Mouse (Mus musculus) E14TG2a.4 (cell line): ENCODE measurements around the gene Atg7.
A peak's percentile ranks its signal among the peaks of the same experiment; 100 is the strongest.

Source experiments
- H3K27me3 ChIP-seq: 2 replicates; pipeline ENCODE4 v1.6.1; 2014; ENCODE audit warnings: low read length, control low read depth; ENCODE audit not compliant: insufficient read depth
- H3K36me3 ChIP-seq: 2 replicates; pipeline ENCODE4 v1.6.1; 2014; ENCODE audit warnings: low read length, control low read depth; ENCODE audit not compliant: insufficient read depth
- H3K4me1 ChIP-seq: replicated peaks from 2 replicates; pipeline ENCODE4 v1.6.1; 2014; ENCODE audit warnings: low read depth, low read length, control low read depth
- H3K4me3 ChIP-seq: replicated peaks from 2 replicates; pipeline ENCODE4 v1.5.1; 2014; ENCODE audit warnings: mild to moderate bottlenecking, low read length
- H3K9me3 ChIP-seq: 2 replicates; pipeline ENCODE4 v1.6.1; 2014; ENCODE audit warnings: low read length, control low read depth
- CTCF ChIP-seq: conservative IDR thresholded peaks from 2 replicates; pipeline ENCODE4 v1.5.1; 2014; ENCODE audit warnings: low read length
- NANOG ChIP-seq: IDR thresholded peaks from 2 replicates; pipeline ENCODE4 v1.6.1; 2014; ENCODE audit warnings: borderline replicate concordance, low read length, mixed read lengths
- POU5F1 ChIP-seq: IDR thresholded peaks from 2 replicates; pipeline ENCODE4 v1.6.1; 2014; ENCODE audit warnings: low read length, borderline replicate concordance

Gene Atg7

DNA sequence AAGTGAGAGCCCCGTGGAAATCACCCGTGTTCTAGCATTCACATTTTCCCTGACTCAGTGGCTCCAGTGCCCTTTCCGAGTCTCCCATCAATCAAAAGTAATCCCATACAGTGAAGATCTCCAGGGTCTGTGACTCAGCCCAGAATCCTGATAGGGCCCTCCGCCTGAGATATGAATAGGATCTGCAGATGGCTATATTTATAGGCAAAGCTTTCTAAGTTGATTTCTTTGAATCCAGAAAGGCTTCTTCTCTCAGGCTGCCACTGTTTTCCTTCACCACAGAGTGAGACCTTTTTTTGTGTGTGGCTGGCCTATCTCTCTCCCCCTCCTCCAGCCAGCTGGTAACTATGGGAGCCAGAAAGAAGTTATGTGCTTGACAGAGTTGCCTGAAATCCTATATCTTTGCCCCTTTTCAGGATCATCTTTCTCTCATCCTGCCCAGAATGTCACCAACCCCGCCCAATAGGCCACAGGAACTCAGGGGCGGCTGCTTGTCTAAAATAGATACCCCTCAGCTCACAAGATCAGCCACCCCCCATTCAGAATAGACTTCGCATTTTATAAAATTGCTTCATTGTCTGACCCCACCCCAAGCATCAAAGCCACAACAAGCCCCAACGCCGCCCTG lies 190.3 kb downstream of the Atg7 start:
- H3K36me3 ChIP-seq, result no peaks in the 10 kb centered on the region
- H3K9me3 ChIP-seq, result no peaks in the 10 kb centered on the region
- H3K27me3 ChIP-seq, result no peaks in the 10 kb centered on the region
- no peak overlapping the region for H3K4me3 ChIP-seq
- TF ChIP-seq NANOG (no peak), CTCF (no peak), POU5F1 (no peak)
- peaks cover 7% of the 10 kb centered on the region; the same call in 1 of the 2 replicates for H3K4me1 ChIP-seq

DNA sequence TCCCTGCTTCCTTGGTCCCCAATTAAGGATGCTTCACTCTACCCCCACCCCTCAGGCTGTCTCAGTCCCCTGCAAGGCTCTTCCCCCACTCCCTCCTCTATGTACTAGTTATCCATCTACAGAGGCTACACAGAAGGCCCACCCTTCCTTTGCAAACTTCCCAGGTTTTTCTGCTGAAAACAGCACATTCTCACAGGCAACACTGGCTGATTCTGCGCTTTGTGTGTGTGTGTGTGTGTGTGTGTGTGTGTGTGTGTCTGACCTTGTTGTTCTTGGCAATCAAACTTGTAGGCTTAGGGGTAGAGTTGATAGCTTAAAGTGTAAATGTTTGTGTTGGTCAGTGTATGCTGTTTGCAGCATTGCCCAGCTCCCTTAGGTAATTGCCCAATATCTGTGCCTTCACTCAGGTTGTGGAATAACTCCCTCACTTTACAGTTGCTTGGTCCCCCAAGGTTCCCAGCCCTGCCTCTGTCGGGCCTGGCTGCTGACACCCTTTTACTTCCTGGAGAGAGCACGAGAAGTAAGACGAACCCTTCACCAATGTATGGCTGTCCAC lies 191.0 kb downstream of the Atg7 start:
- Histone ChIP-seq H3K36me3 (no peaks in the 10 kb centered on the region), H3K27me3 (no peaks in the 10 kb centered on the region), H3K9me3 (peaks cover 5% of the 10 kb centered on the region; the same call in 1 of the 2 replicates), H3K4me3 (no peak overlapping the region), H3K4me1 (peaks cover 7% of the 10 kb centered on the region; the same call in 1 of the 2 replicates)
- TF ChIP-seq CTCF (no peak), POU5F1 (no peak), NANOG (no peak)

DNA sequence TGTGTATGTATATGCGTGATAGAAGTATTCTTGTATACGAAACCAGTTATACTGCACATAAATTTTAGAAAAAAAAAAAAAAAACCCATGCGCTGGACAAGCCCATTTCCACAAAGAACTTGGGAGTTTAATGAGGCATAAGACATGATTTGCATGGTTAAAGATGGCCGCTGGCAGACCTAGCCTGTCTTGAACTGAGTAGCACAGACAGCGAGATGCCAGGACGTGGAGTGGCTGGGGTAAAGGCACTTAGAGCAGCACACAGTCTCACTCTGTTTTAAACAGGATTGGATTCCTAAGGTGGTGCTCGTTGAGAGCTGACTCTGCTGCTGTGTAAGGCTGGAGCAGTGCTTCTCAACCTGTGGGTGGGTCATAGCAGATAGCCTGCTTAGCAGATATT lies 192.4 kb downstream of the Atg7 start:
- H3K4me1 ChIP-seq, result peaks cover 21% of the 10 kb centered on the region
- H3K9me3 ChIP-seq, result peaks cover 5% of the 10 kb centered on the region; the same call in 1 of the 2 replicates
- no peak overlapping the region for H3K4me3 ChIP-seq
- no peaks in the 10 kb centered on the region for H3K27me3 ChIP-seq
- TF ChIP-seq NANOG (no peak), CTCF (no peak), POU5F1 (no peak)
- no peaks in the 10 kb centered on the region for H3K36me3 ChIP-seq

DNA sequence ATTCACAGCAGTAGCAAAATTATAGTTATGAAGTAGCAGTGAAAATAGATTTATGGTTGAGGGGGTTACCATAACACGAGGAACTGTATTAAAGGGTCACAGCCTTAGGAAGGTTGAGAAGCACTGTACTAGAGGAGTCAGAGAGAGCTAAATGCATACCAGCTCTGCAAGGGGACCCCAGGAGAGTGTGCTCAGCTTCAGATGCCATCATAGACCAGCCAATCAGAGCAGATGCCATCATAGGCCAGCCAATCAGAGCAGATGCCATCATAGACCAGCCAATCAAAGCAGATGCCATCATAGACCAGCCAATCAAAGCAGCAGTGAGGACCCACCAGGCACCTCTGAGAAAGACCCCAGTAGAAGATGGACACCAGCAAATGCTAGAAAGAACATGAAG lies 192.9 kb downstream of the Atg7 start:
- Histone ChIP-seq H3K27me3 (no peaks in the 10 kb centered on the region), H3K36me3 (no peaks in the 10 kb centered on the region), H3K4me1 (peaks cover 25% of the 10 kb centered on the region), H3K9me3 (peaks cover 5% of the 10 kb centered on the region; the same call in 1 of the 2 replicates), H3K4me3 (no peak overlapping the region)
- TF ChIP-seq NANOG (no peak), CTCF (no peak), POU5F1 (no peak)

DNA sequence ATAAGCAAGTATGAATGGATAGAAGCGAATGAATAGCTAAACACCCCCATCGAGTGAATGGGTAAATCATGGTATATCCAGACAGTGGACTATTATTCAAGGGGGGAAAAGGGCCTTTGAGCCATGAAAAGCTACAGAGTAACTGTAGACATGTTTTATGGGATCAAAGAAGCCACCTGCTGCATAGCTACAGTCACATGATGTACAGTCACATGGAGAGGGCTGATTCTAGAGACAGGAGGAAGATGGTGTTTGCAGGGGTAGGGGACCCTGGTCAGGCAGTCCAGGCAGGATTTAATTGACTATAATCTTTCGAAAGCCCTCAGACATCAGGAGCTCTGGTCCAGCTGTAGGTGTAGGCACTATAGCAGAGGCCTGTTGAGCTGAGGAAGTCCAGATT lies 193.5 kb downstream of the Atg7 start:
- H3K4me1 ChIP-seq, result peaks cover 31% of the 10 kb centered on the region
- no peaks in the 10 kb centered on the region for H3K36me3 ChIP-seq
- no peak overlapping the region for H3K4me3 ChIP-seq
- no peaks in the 10 kb centered on the region for H3K27me3 ChIP-seq
- H3K9me3 ChIP-seq, result peaks cover 5% of the 10 kb centered on the region; the same call in 1 of the 2 replicates
- TF ChIP-seq NANOG, result no peak
- no peak for TF ChIP-seq CTCF
- no peak for TF ChIP-seq POU5F1

DNA sequence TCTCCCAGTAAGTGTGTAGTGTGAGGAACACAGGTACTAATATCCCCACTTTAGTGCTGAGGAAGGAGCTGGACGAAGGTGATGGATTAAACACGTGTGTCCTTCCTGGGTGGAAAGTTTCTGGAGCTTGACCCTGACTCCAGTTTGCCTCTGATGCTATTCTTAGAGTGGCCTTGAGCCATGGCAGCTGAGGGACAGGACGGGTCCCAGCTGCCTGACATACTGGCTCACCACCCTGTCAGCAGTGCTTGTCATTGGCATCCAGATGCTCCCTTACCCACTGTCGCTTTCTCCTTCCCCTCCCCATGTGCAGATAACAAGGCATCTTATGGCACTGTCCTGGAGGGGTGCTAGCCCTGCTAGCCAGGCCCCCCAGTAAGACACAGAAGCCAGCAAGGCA lies 196.0 kb downstream of the Atg7 start:
- Histone ChIP-seq H3K36me3 (no peaks in the 10 kb centered on the region), H3K4me3 (no peak overlapping the region), H3K27me3 (no peaks in the 10 kb centered on the region), H3K9me3 (peaks cover 5% of the 10 kb centered on the region; the same call in 1 of the 2 replicates), H3K4me1 (peaks cover 37% of the 10 kb centered on the region)
- TF ChIP-seq NANOG (no peak), POU5F1 (no peak), CTCF (no peak)

DNA sequence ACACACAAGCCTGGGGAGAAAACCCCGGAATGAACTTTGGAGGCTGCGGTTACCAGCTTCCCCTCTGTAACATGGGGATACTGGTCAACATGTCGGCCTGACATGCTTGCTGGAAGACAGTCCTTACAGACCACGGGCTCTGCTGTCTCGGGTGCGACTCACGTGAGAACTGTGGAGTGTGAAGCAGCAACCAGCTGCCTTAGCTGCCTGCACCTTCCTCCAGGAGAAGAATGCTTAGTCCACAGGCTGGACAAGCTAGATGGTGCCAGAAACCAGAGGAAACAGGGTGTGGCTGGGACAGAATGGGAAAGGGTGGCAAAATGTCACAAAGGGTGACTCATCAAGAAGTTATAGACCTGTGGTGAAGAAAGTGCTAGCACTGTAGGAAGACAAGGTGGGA lies 197.1 kb downstream of the Atg7 start:
- Histone ChIP-seq H3K27me3 (no peaks in the 10 kb centered on the region), H3K4me1 (peaks cover 43% of the 10 kb centered on the region), H3K9me3 (peaks cover 5% of the 10 kb centered on the region; the same call in 1 of the 2 replicates), H3K4me3 (no peak overlapping the region), H3K36me3 (no peaks in the 10 kb centered on the region)
- no peak for TF ChIP-seq NANOG
- no peak for TF ChIP-seq CTCF
- no peak for TF ChIP-seq POU5F1

DNA sequence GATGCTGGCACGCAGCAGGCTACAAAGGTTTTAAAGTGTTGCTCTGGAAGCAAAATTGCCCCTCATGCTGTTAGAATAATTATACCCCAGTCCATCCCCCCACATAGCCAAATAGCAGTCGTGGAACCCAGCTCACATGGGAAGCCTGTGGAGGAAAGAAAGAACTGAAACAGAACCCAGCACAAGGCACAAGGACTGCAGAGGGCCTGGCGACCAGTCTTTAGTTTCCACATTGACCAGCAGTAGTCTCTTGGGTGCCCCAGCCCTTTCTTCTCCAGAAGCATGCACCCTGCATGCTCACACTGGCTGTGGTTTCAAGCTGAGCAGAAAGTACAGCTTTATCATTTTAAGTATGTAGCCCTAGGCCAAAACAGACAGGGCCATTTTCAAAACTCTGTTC lies 199.2 kb downstream of the Atg7 start:
- Histone ChIP-seq H3K4me3 (no peak overlapping the region), H3K9me3 (peaks cover 5% of the 10 kb centered on the region; the same call in 1 of the 2 replicates), H3K27me3 (no peaks in the 10 kb centered on the region), H3K4me1 (peaks cover 62% of the 10 kb centered on the region), H3K36me3 (no peaks in the 10 kb centered on the region)
- no peak for TF ChIP-seq POU5F1
- no peak for TF ChIP-seq CTCF
- no peak for TF ChIP-seq NANOG

DNA sequence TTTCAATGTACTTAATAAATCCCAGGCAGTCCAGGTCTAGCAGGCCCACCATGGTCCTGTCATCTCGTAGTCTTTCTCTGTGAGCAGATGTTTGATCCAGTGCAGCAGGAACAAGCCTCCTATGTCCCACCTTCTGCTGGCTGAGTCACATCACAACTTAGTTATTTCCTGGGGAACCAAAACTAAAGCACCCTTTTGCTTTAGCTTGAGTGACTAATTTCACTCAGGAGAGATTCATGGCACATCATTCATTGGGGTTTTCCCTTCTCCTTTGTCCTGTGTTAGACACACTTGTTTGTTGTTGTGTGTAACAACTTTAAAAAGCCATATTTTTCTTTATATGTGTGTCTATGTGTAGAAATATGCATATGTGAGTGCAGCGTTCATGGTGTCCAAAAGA lies 200.0 kb downstream of the Atg7 start:
- Histone ChIP-seq H3K36me3 (no peaks in the 10 kb centered on the region), H3K9me3 (peaks cover 5% of the 10 kb centered on the region; the same call in 1 of the 2 replicates), H3K27me3 (0 out of 2 replicates have a peak, but pooled peaks cover 3% of the 10 kb centered on the region), H3K4me3 (no peak overlapping the region), H3K4me1 (peaks cover 69% of the 10 kb centered on the region)
- peak; percentile 50 for TF ChIP-seq CTCF
- TF ChIP-seq POU5F1, result no peak
